ENCODE assay signal across 8 mouse cellular contexts in genomic region chr13:80883190-80883589, GRCm38 (mm10). TPM values are rescaled to one million over a fixed set of nuclear protein-coding genes. Genes with fewer than 3 reads are reported as not detected.
A peak's percentile ranks its signal among the peaks of the same experiment; 100 is the strongest.
DNase-seq lines count a peak whose midpoint lies in the region; ATAC-seq lines count a peak whose summit lies in the region.

TSS of gene Arrdc3 (plus strand) at chr13:80883384.

- DNase-seq in adrenal gland, adult (ENCODE audit: inconsistent age in 2 of 2, low spot score in 1 of 2): peak; percentile 98 to 99
- peak; percentile 98 for DNase-seq in embryo, embryonic 10.5 days (ENCODE audit: low spot score)
- peak; percentile 95 for DNase-seq in gastrocnemius, postnatal 25 days
- peak; percentile 99 for DNase-seq in intestine, embryonic 14.5 days (ENCODE audit: low spot score)
- DNase-seq in left cerebral cortex, postnatal 14 days (ENCODE audit: low spot score in 2 of 2): peak; percentile 97 to 98
- DNase-seq in mesoderm, embryonic 11.5 days (ENCODE audit: low read depth, low spot score): peak; percentile 99
- peak; percentile 94 to 95 for DNase-seq in right cerebral cortex, postnatal 36 days (ENCODE audit: low spot score in 2 of 2)
- peak; percentile 94 for DNase-seq in yolk sac, embryonic 10.5 days (ENCODE audit: low spot score)

- peaks cover 8% of the 10 kb centered on the region for H3K4me1 ChIP-seq in intestine, embryonic 14.5 days (replicated peaks; ENCODE audit: control insufficient read depth, insufficient read depth, low read length)

- no peaks in the 10 kb centered on the region for H3K9me3 ChIP-seq in intestine, embryonic 14.5 days (ENCODE audit: control insufficient read depth, low read length)

- intact Hi-C loops in left cerebral cortex, postnatal 14 days (cut with DNase I): loop anchor here (5.0 to 10.0 kb wide), 3 partner anchors 429 to 772 kb away; partner anchors contain the start of gene Lysmd3

- under 1% methylated on average over 22 of the region's 31 CpGs for WGBS in intestine, embryonic 14.5 days

- peaks cover 7% of the 10 kb centered on the region for H3K36me3 ChIP-seq in intestine, embryonic 14.5 days (ENCODE audit: control insufficient read depth, insufficient read depth, low read length)

- peak within 1 kb of the TSS; percentile 63 for H3K4me2 ChIP-seq in intestine, embryonic 14.5 days (ENCODE audit: low read length)

- ATAC-seq in intestine, embryonic 14.5 days (replicated peaks; ENCODE audit: low FRiP score, low TSS enrichment, low read depth): peak; percentile 52

- H3K4me3 ChIP-seq in intestine, embryonic 14.5 days (ENCODE audit: low read depth, low read length): peak within 1 kb of the TSS; percentile 96

- H3K27me3 ChIP-seq in intestine, embryonic 14.5 days (replicated peaks; ENCODE audit: control insufficient read depth, insufficient read depth, low read length): no peaks in the 10 kb centered on the region

- H3K9ac ChIP-seq in intestine, embryonic 14.5 days (ENCODE audit: low read length): peak within 1 kb of the TSS; percentile 100

- peak within 1 kb of the TSS; percentile 100 for H3K27ac ChIP-seq in intestine, embryonic 14.5 days (ENCODE audit: low read depth)

RNA-seq across cellular contexts. Expression of gene Arrdc3, which starts in this region (rescaled TPM):
- total RNA-seq in gastrocnemius, postnatal 25 days (2021): 10 to 100 TPM; 29.2 to 39.4 TPM
- 59.5 and 71.0 TPM in 2 replicates for polyA plus RNA-seq in intestine, embryonic 14.5 days (2014; fragmentation: Nextera tagmentation; extraction: Ambion mirVana)
- 10 to 100 TPM; 28.1 to 30.2 TPM for total RNA-seq in left cerebral cortex, postnatal 14 days (2021)

Comparison
In these comparisons a context has a peak if more than half of its experiments do, and no peak if none do; other contexts are left out.
1. Peak in every context shown above with its lines: DNase-seq, ATAC-seq, H3K4me3 ChIP-seq and H3K27ac ChIP-seq.